ENCODE assay signal across 13 mouse cellular contexts in genomic region chr1:182618200-182618947, GRCm38 (mm10). TPM values are rescaled to one million over a fixed set of nuclear protein-coding genes. Genes with fewer than 3 reads are reported as not detected.
DNase-seq lines count a peak whose midpoint lies in the region; ATAC-seq and TF ChIP-seq lines count a peak whose summit lies in the region.
"Had no signal": no experiment of that assay in that cellular context is flagged by ENCODE, and none has a peak within 500 bp of the region (broad histone marks: within the 10 kb centered on the region; RNA-seq: fewer than 3 reads in every experiment).

No protein-coding gene starts in this region.

- H3K9ac ChIP-seq in midbrain, embryonic 12.5 days (replicated peaks), result no peak overlapping the region
- no peak overlapping the region for H3K9ac ChIP-seq in stomach, postnatal 0 days (ENCODE audit: low read length)
- H3K9ac ChIP-seq: embryonic facial prominence, embryonic 13.5 days; heart, embryonic 15.5 days had no signal

- no peaks in the 10 kb centered on the region for H3K27me3 ChIP-seq in hindbrain, embryonic 10.5 days (ENCODE audit: insufficient read depth, poor library complexity, severe bottlenecking)
- no peaks in the 10 kb centered on the region; the same call in 1 of the 2 replicates for H3K27me3 ChIP-seq in midbrain, embryonic 12.5 days
- H3K27me3 ChIP-seq in stomach, postnatal 0 days (ENCODE audit: control insufficient read depth, insufficient read depth, low read length), result no peaks in the 10 kb centered on the region
- H3K27me3 ChIP-seq: embryonic facial prominence, embryonic 13.5 days; heart, embryonic 15.5 days had no signal

- peak; percentile 81 for ATAC-seq in midbrain, embryonic 12.5 days (ENCODE audit: low FRiP score, low read depth)
- no peak for ATAC-seq in stomach, postnatal 0 days (ENCODE audit: low FRiP score, low TSS enrichment)

- peak overlapping the region; percentile 77 for H3K27ac ChIP-seq in hindbrain, embryonic 10.5 days
- peak overlapping the region; percentile 36 for H3K27ac ChIP-seq in midbrain, embryonic 12.5 days (replicated peaks)
- no peak overlapping the region for H3K27ac ChIP-seq in stomach, postnatal 0 days (replicated peaks)
- H3K27ac ChIP-seq: embryonic facial prominence, embryonic 13.5 days; heart, embryonic 15.5 days had no signal

- peaks cover 5% of the 10 kb centered on the region; the same call in 1 of the 2 replicates for H3K9me3 ChIP-seq in hindbrain, embryonic 10.5 days
- no peaks in the 10 kb centered on the region for H3K9me3 ChIP-seq in midbrain, embryonic 12.5 days
- no peaks in the 10 kb centered on the region for H3K9me3 ChIP-seq in stomach, postnatal 0 days (ENCODE audit: control insufficient read depth, low read length)
- H3K9me3 ChIP-seq: heart, embryonic 15.5 days had no signal

- intact Hi-C loops in heart, postnatal 10 days (cut with DNase I), result no loop called here

- TF ChIP-seq EP300 in stomach, postnatal 0 days (optimal IDR thresholded peaks at IDR 0.05), result no peak

- no peak overlapping the region for H3K4me3 ChIP-seq in hindbrain, embryonic 10.5 days
- no peak overlapping the region for H3K4me3 ChIP-seq in midbrain, embryonic 12.5 days
- no peak overlapping the region for H3K4me3 ChIP-seq in stomach, postnatal 0 days (ENCODE audit: low read depth, low read length)
- H3K4me3 ChIP-seq: embryonic facial prominence, embryonic 13.5 days; heart, embryonic 15.5 days had no signal

- no peaks in the 10 kb centered on the region for H3K36me3 ChIP-seq in hindbrain, embryonic 10.5 days
- no peaks in the 10 kb centered on the region for H3K36me3 ChIP-seq in midbrain, embryonic 12.5 days
- no peaks in the 10 kb centered on the region for H3K36me3 ChIP-seq in stomach, postnatal 0 days (ENCODE audit: control insufficient read depth, insufficient read depth, low read length)
- H3K36me3 ChIP-seq: embryonic facial prominence, embryonic 13.5 days; heart, embryonic 15.5 days had no signal

- DNase-seq in brain, embryonic 18.5 days (ENCODE audit: low read depth, low spot score), result peak; percentile 24
- DNase-seq in embryo, embryonic 10.5 days (ENCODE audit: low spot score), result peak; percentile 68
- peak; percentile 43 for DNase-seq in hindbrain, embryonic 10.5 days (ENCODE audit: low spot score)
- DNase-seq in Muller cell, postnatal 12 days (ENCODE audit: inconsistent ontology term), result no peak
- DNase-seq in stomach, postnatal 0 days (ENCODE audit: low spot score), result no peak
- DNase-seq in heart, postnatal 10 days, result no peak
- DNase-seq in adrenal gland, postnatal 36 days, result no peak
- DNase-seq: kidney, adult 8-10 months had no signal

- TF ChIP-seq CTCF in stomach, postnatal 0 days (IDR thresholded peaks at IDR 0.05; ENCODE audit: low read depth), result no peak

- 70% methylated on average over 16 of the region's 16 CpGs for WGBS in hindbrain, embryonic 10.5 days
- 61% methylated on average over 16 of the region's 16 CpGs for WGBS in midbrain, embryonic 12.5 days
- 79% methylated on average over 16 of the region's 16 CpGs for WGBS in stomach, postnatal 0 days

- peaks cover 34% of the 10 kb centered on the region for H3K4me1 ChIP-seq in hindbrain, embryonic 10.5 days (replicated peaks)
- peaks cover 17% of the 10 kb centered on the region for H3K4me1 ChIP-seq in midbrain, embryonic 12.5 days
- H3K4me1 ChIP-seq in stomach, postnatal 0 days (replicated peaks; ENCODE audit: control insufficient read depth, insufficient read depth), result no peaks in the 10 kb centered on the region
- H3K4me1 ChIP-seq: heart, embryonic 15.5 days had no signal

- H3K4me2 ChIP-seq in midbrain, embryonic 12.5 days (replicated peaks), result peak overlapping the region; percentile 14; the same call in 1 of the 2 replicates
- no peak overlapping the region for H3K4me2 ChIP-seq in stomach, postnatal 0 days (replicated peaks; ENCODE audit: low read depth)
- H3K4me2 ChIP-seq: embryonic facial prominence, embryonic 13.5 days; heart, embryonic 15.5 days had no signal

RNA-seq across cellular contexts. Expression of gene Capn8, which starts 53.6 kb away (rescaled TPM):
- 0.08 TPM in 1 of 2 replicates, not detected in the other for polyA plus RNA-seq in hindbrain, embryonic 10.5 days (2016; fragmentation: Nextera tagmentation; extraction: Ambion mirVana)
- 0.06 and 0.16 TPM in 2 replicates for polyA plus RNA-seq in midbrain, embryonic 12.5 days (2016; fragmentation: Nextera tagmentation; extraction: Ambion mirVana)
- 10.1 and 12.8 TPM in 2 replicates for polyA plus RNA-seq in stomach, postnatal 0 days (2015; fragmentation: Nextera tagmentation; extraction: Ambion mirVana)
- total RNA-seq in heart, postnatal 10 days (2021), result not detected
- under 1 TPM in 1 of 2 experiments, not detected in 1; 0.13 TPM for total RNA-seq in adrenal gland, postnatal 36 days (2021)
- total RNA-seq: gastrocnemius, adult 18-20 months; neutrophil, adult 5-6 weeks had no signal
- polyA plus RNA-seq: embryonic facial prominence, embryonic 13.5 days; heart, embryonic 15.5 days had no signal

Comparison
In these comparisons a context has a peak if more than half of its experiments do, and no peak if none do; other contexts are left out.
1. DNase-seq: peak in brain, embryonic 18.5 days (single experiment), embryo, embryonic 10.5 days (single experiment) and hindbrain, embryonic 10.5 days (single experiment); none in Muller cell, postnatal 12 days (single experiment), stomach, postnatal 0 days (single experiment), heart, postnatal 10 days (0 of 2) and adrenal gland, postnatal 36 days (0 of 2).